Mouse (Mus musculus) neural tube, embryonic 13.5 days (tissue): ENCODE results near the gene Stxbp2. TPM values are rescaled to one million over a fixed set of nuclear protein-coding genes. Genes with fewer than 3 reads are reported as not detected.
A peak's percentile ranks its signal among the peaks of the same experiment; 100 is the strongest.
"Not testable (repeated sequence)": the region's sequence is repeated elsewhere in the genome, so short reads cannot be mapped to it uniquely, and the experiment has no call there.

ENCODE experiments used
- ATAC-seq: fragments of 200-750 bp; cut with Nextera tagmentation; 2 replicates; pipeline ENCODE4 v1.8.0; 2017; ENCODE audit warnings: low read depth, mild to moderate bottlenecking, moderate TSS enrichment, moderate library complexity
- H3K27ac ChIP-seq: fragments of 300-500 bp; sonication (generic); replicated peaks from 2 replicates; pipeline ENCODE4 v1.5.1; 2015; ENCODE audit warnings: moderate library complexity, mild to moderate bottlenecking, inconsistent platforms
- H3K27me3 ChIP-seq: fragments of 300-500 bp; sonication (generic); 2 replicates; pipeline ENCODE4 v1.6.1; 2015; ENCODE audit warnings: mild to moderate bottlenecking, inconsistent platforms
- H3K36me3 ChIP-seq: fragments of 300-500 bp; sonication (generic); 2 replicates; pipeline ENCODE4 v1.6.1; 2015; ENCODE audit warnings: mild to moderate bottlenecking, inconsistent platforms
- H3K4me1 ChIP-seq: fragments of 300-500 bp; sonication (generic); replicated peaks from 2 replicates; pipeline ENCODE4 v1.6.1; 2015; ENCODE audit warnings: inconsistent platforms
- H3K4me2 ChIP-seq: fragments of 300-500 bp; sonication (generic); 2 replicates; pipeline ENCODE4 v1.6.1; 2015; ENCODE audit warnings: inconsistent platforms, mild to moderate bottlenecking, moderate library complexity
- H3K4me3 ChIP-seq: fragments of 300-500 bp; sonication (generic); 2 replicates; pipeline ENCODE4 v1.5.1; 2015; ENCODE audit warnings: mild to moderate bottlenecking, inconsistent platforms
- H3K9ac ChIP-seq: fragments of 300-500 bp; sonication (generic); 2 replicates; pipeline ENCODE4 v1.6.1; 2015; ENCODE audit warnings: moderate library complexity, mild to moderate bottlenecking, inconsistent platforms
- H3K9me3 ChIP-seq: fragments of 300-500 bp; sonication (generic); 2 replicates; pipeline ENCODE4 v1.6.1; 2016; ENCODE audit warnings: inconsistent platforms
- WGBS: fragments of 180-500 bp; shearing (Covaris S2); methylation state at CpG from one replicate; pipeline ENCODE4 v1.1.7; 2015; 5-methylcytosine and 5-hydroxymethylcytosine counted together
- polyA plus RNA-seq: library from polyadenylated mRNA; unstranded; fragments of >200 nt; fragmentation: Nextera tagmentation; extraction: Ambion mirVana; gene quantifications from 2 replicates; pipeline ENCODE4 v1.2.1, GENCODE M21; 2015

Stxbp2 gene
- polyA plus RNA-seq, result 29.4 and 29.9 TPM in 2 replicates

GRCm38 (mm10) chr8:3630647-3631477 is at the start of gene Stxbp2:
TSS of gene Stxbp2 (plus strand) at chr8:3630955.
- WGBS, result 6% methylated on average over 47 of the region's 47 CpGs
- H3K4me2 ChIP-seq, result peak within 1 kb of the TSS; percentile 75
- no peaks in the 10 kb centered on the region for H3K9me3 ChIP-seq
- no peak within 1 kb of the TSS for H3K27ac ChIP-seq
- peaks cover 31% of the 10 kb centered on the region for H3K27me3 ChIP-seq
- ATAC-seq, result peak; percentile 80
- H3K36me3 ChIP-seq, result no peaks in the 10 kb centered on the region
- peaks cover 11% of the 10 kb centered on the region for H3K4me1 ChIP-seq
- H3K4me3 ChIP-seq, result peak within 1 kb of the TSS; percentile 46
- peak within 1 kb of the TSS; percentile 66 for H3K9ac ChIP-seq

GRCm38 (mm10) chr8:3581961-3582360 is 48.8 kb upstream of the Stxbp2 start:
- not testable (repeated sequence) for H3K36me3 ChIP-seq, ATAC-seq, H3K4me3 ChIP-seq, H3K4me1 ChIP-seq, H3K27ac ChIP-seq, H3K9me3 ChIP-seq, H3K27me3 ChIP-seq, H3K4me2 ChIP-seq, H3K9ac ChIP-seq
- WGBS, result 96% methylated on average over 1 of the region's 3 CpGs

GRCm38 (mm10) chr8:3586452-3586851 is 44.3 kb upstream of the Stxbp2 start:
- Histone ChIP-seq H3K4me1 (peaks cover 11% of the 10 kb centered on the region; the same call in 1 of the 2 replicates), H3K9ac (no peak overlapping the region), H3K27ac (no peak overlapping the region), H3K9me3 (no peaks in the 10 kb centered on the region), H3K4me2 (no peak overlapping the region), H3K27me3 (0 out of 2 replicates have a peak, but pooled peaks cover 5% of the 10 kb centered on the region), H3K36me3 (no peaks in the 10 kb centered on the region), H3K4me3 (no peak overlapping the region)
- WGBS, result 96% methylated on average over 2 of the region's 2 CpGs
- no peak for ATAC-seq

- WGBS, result 1% methylated on average over 7 of the region's 7 CpGs
- ATAC-seq, result no peak
- H3K4me2 ChIP-seq, result peak within 1 kb of the TSS; percentile 81
Observed at GRCm38 (mm10) chr8:3586993-3587390, 43.8 kb upstream of the Stxbp2 start, which contains the start of gene Camsap3. TSS of gene Camsap3 (plus strand) at chr8:3587293.

GRCm38 (mm10) chr8:3587391-3588257 is 43.1 kb upstream of the Stxbp2 start:
- peaks cover 11% of the 10 kb centered on the region; the same call in 1 of the 2 replicates for H3K4me1 ChIP-seq
- ATAC-seq, result peak; percentile 82
- under 1% methylated on average over 77 of the region's 77 CpGs for WGBS

More at GRCm38 (mm10) chr8:3586993-3587390, 43.8 kb upstream of the Stxbp2 start, which contains the start of gene Camsap3:
- Histone ChIP-seq H3K27ac (peak within 1 kb of the TSS; percentile 89), H3K36me3 (no peaks in the 10 kb centered on the region), H3K9me3 (no peaks in the 10 kb centered on the region), H3K4me3 (peak within 1 kb of the TSS; percentile 87), H3K27me3 (0 out of 2 replicates have a peak, but pooled peaks cover 5% of the 10 kb centered on the region), H3K4me1 (peaks cover 11% of the 10 kb centered on the region; the same call in 1 of the 2 replicates), H3K9ac (peak within 1 kb of the TSS; percentile 93)

GRCm38 (mm10) chr8:3588258-3588633 is 42.5 kb upstream of the Stxbp2 start:
- WGBS, result 3% methylated on average over 11 of the region's 11 CpGs
- Histone ChIP-seq H3K9me3 (no peaks in the 10 kb centered on the region), H3K27ac (peak overlapping the region; percentile 89), H3K9ac (peak overlapping the region; percentile 93), H3K4me3 (peak overlapping the region; percentile 87), H3K27me3 (0 out of 2 replicates have a peak, but pooled peaks cover 5% of the 10 kb centered on the region), H3K4me2 (peak overlapping the region; percentile 81), H3K4me1 (peaks cover 14% of the 10 kb centered on the region), H3K36me3 (no peaks in the 10 kb centered on the region)
- peak; percentile 80 for ATAC-seq

More at GRCm38 (mm10) chr8:3587391-3588257, 43.1 kb upstream of the Stxbp2 start:
- Histone ChIP-seq H3K4me2 (peak overlapping the region; percentile 81), H3K27me3 (0 out of 2 replicates have a peak, but pooled peaks cover 5% of the 10 kb centered on the region), H3K9ac (peak overlapping the region; percentile 93), H3K4me3 (peak overlapping the region; percentile 87), H3K27ac (peak overlapping the region; percentile 89), H3K36me3 (no peaks in the 10 kb centered on the region), H3K9me3 (no peaks in the 10 kb centered on the region)

- Histone ChIP-seq H3K4me1 (peaks cover 15% of the 10 kb centered on the region), H3K9me3 (no peaks in the 10 kb centered on the region), H3K36me3 (peaks cover 11% of the 10 kb centered on the region), H3K9ac (no peak overlapping the region), H3K27ac (no peak overlapping the region), H3K27me3 (no peaks in the 10 kb centered on the region), H3K4me3 (no peak overlapping the region), H3K4me2 (no peak overlapping the region)
- 68% methylated on average over 3 of the region's 3 CpGs for WGBS
- ATAC-seq, result no peak
Observed at GRCm38 (mm10) chr8:3593470-3593869, 37.3 kb upstream of the Stxbp2 start.

DNA sequence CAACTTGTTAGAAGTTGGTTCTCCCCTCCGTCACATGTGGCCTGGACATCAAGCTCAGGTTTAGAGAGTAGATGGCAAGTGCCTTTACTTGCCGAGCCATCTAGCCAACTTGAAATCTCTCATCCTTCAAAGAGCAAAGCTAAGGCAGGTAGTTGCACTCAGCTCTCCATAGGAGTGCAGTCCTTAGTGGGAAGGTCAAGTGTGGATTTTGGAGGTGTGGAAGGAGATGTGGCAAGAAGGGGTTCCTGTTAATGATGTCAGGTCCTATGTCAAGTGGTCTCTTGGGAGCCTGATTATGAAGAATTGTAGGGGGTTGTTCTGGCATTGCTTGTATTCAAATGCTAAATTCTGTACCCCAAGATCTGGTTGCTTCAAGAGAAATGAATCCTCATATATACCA is 36.3 kb upstream of the Stxbp2 start:
- no peak for ATAC-seq
- Histone ChIP-seq H3K4me3 (no peak overlapping the region), H3K4me1 (peaks cover 7% of the 10 kb centered on the region), H3K4me2 (no peak overlapping the region), H3K9ac (no peak overlapping the region), H3K27me3 (no peaks in the 10 kb centered on the region), H3K9me3 (no peaks in the 10 kb centered on the region), H3K27ac (no peak overlapping the region), H3K36me3 (peaks cover 21% of the 10 kb centered on the region)
- WGBS, result 83% methylated on average over 2 of the region's 2 CpGs

GRCm38 (mm10) chr8:3598054-3598453 is 32.7 kb upstream of the Stxbp2 start:
- Histone ChIP-seq H3K4me3 (no peak overlapping the region), H3K36me3 (peaks cover 55% of the 10 kb centered on the region), H3K9ac (no peak overlapping the region), H3K27ac (no peak overlapping the region), H3K4me1 (peaks cover 6% of the 10 kb centered on the region), H3K4me2 (no peak overlapping the region), H3K9me3 (no peaks in the 10 kb centered on the region), H3K27me3 (no peaks in the 10 kb centered on the region)
- 80% methylated on average over 3 of the region's 3 CpGs for WGBS
- no peak for ATAC-seq

GRCm38 (mm10) chr8:3599219-3599618 is 31.5 kb upstream of the Stxbp2 start:
- no peak overlapping the region for H3K4me2 ChIP-seq
- 62% methylated on average over 1 of the region's 1 CpGs for WGBS
- no peaks in the 10 kb centered on the region for H3K27me3 ChIP-seq
- no peaks in the 10 kb centered on the region for H3K9me3 ChIP-seq
- H3K9ac ChIP-seq, result no peak overlapping the region
- H3K36me3 ChIP-seq, result peaks cover 67% of the 10 kb centered on the region
- no peak overlapping the region for H3K4me3 ChIP-seq
- no peak overlapping the region for H3K27ac ChIP-seq
- H3K4me1 ChIP-seq, result no peaks in the 10 kb centered on the region
- no peak for ATAC-seq

DNA sequence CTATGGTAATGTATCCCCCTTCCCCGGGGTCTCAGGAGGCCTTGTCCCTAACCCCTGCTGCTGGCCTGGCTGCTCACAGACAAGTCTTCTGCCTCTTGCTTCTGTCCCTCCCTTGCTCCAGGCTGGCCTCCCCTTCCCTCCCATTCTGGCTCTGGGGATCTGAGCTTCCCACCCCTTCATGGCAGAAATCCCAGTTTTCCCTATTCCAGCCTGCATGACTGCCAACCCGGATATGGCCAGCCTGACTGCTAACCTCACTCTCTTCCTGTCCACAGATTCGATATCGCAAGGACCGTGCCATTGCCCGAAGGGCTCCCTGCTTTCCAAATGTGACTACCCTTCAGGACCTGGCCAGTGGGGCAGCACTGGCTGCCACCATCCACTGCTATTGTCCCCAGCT is 30.4 kb upstream of the Stxbp2 start:
- 88% methylated on average over 6 of the region's 6 CpGs for WGBS
- Histone ChIP-seq H3K9me3 (no peaks in the 10 kb centered on the region), H3K4me1 (no peaks in the 10 kb centered on the region), H3K36me3 (peaks cover 79% of the 10 kb centered on the region), H3K27me3 (no peaks in the 10 kb centered on the region), H3K9ac (no peak overlapping the region), H3K4me3 (no peak overlapping the region), H3K4me2 (no peak overlapping the region), H3K27ac (no peak overlapping the region)
- ATAC-seq, result no peak

DNA sequence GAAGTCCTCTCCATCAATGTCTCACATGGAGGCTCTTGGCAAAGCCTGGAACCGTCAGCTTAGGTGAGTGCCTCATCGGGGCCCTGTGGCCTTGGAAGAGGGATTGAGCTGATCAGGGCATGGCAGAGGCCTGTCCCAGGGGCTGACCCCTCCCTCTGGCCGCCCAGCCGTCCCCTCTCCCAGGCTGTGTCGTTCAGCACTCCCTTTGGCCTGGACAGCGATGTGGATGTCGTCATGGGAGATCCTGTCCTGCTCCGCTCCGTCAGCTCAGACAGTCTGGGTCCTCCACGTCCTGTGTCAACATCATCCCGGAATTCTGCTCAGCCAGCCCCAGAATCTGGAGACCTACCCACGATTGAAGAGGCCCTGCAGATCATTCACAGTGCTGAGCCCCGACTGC is 27.3 kb upstream of the Stxbp2 start:
- Histone ChIP-seq H3K4me2 (no peak overlapping the region), H3K27me3 (no peaks in the 10 kb centered on the region), H3K9ac (no peak overlapping the region), H3K27ac (no peak overlapping the region), H3K4me1 (no peaks in the 10 kb centered on the region), H3K36me3 (peaks cover 98% of the 10 kb centered on the region), H3K4me3 (no peak overlapping the region), H3K9me3 (no peaks in the 10 kb centered on the region)
- WGBS, result 86% methylated on average over 13 of the region's 13 CpGs
- no peak for ATAC-seq
